Mouse (Mus musculus): ENCODE data around the gene Nol9. TPM values are rescaled to one million over a fixed set of nuclear protein-coding genes. Genes with fewer than 3 reads are reported as not detected.

Gene Nol9
- total and polyA plus RNA-seq, 3 experiments, result 34.2 to 63.5 (median 47.5) TPM

- ATAC-seq (ENCODE audit: extremely low read depth, insufficient number of reproducible peaks, low FRiP score, poor library complexity, severe bottlenecking) (no peak; the same call in 1 of the 2 replicates), DNase-seq (ENCODE audit: low spot score) (no peak)
- TF ChIP-seq GATA2 (IDR thresholded peaks at IDR 0.05; ENCODE audit: borderline replicate concordance, low read depth, low read length), result no peak
- no peak for TF ChIP-seq GATA1 (IDR thresholded peaks at IDR 0.05; ENCODE audit: borderline replicate concordance, low read length)
- TF ChIP-seq POLR2AphosphoS5 (IDR thresholded peaks at IDR 0.05; ENCODE audit: insufficient replicate concordance, low read depth, low read length), result no peak
- peaks cover 22% of the 10 kb centered on the region for H3K27me3 ChIP-seq (ENCODE audit: insufficient read depth, low read length)
- H3K4me1 ChIP-seq (ENCODE audit: insufficient read depth, low read depth, low read length), result peaks cover 39% of the 10 kb centered on the region
- H3K36me3 ChIP-seq (replicated peaks), result peaks cover 30% of the 10 kb centered on the region
- peak within 1 kb of the TSS; percentile 97 for H3K4me3 ChIP-seq (ENCODE audit: low read depth, low read length)
- H3K9me3 ChIP-seq (replicated peaks), result no peaks in the 10 kb centered on the region
Measured at GRCm38 (mm10) chr4:152038225-152038984, 716 bp upstream of the Nol9 start, which contains the start of gene Tas1r1. TSS of gene Tas1r1 (minus strand) at chr4:152038568.

GRCm38 (mm10) chr4:152039831-152040310 is 750 bp downstream of the Nol9 start:
- TF ChIP-seq TAL1 (conservative IDR thresholded peaks at IDR 0.05; ENCODE audit: low read depth, low read length) (no peak), GATA1 (IDR thresholded peaks at IDR 0.05; ENCODE audit: borderline replicate concordance, low read length) (no peak)
- H3K27me3 ChIP-seq (ENCODE audit: insufficient read depth, low read length), result peaks cover 8% of the 10 kb centered on the region
- peak overlapping the region; percentile 97 for H3K4me3 ChIP-seq (ENCODE audit: low read depth, low read length)
- ATAC-seq (ENCODE audit: extremely low read depth, insufficient number of reproducible peaks, low FRiP score, poor library complexity, severe bottlenecking), result no peak
- DNase-seq (ENCODE audit: low spot score), result peak; percentile 43
- H3K4me1 ChIP-seq (ENCODE audit: insufficient read depth, low read depth, low read length), result peaks cover 51% of the 10 kb centered on the region
- peaks cover 45% of the 10 kb centered on the region for H3K36me3 ChIP-seq (replicated peaks)
- no peaks in the 10 kb centered on the region for H3K9me3 ChIP-seq (replicated peaks)

DNA sequence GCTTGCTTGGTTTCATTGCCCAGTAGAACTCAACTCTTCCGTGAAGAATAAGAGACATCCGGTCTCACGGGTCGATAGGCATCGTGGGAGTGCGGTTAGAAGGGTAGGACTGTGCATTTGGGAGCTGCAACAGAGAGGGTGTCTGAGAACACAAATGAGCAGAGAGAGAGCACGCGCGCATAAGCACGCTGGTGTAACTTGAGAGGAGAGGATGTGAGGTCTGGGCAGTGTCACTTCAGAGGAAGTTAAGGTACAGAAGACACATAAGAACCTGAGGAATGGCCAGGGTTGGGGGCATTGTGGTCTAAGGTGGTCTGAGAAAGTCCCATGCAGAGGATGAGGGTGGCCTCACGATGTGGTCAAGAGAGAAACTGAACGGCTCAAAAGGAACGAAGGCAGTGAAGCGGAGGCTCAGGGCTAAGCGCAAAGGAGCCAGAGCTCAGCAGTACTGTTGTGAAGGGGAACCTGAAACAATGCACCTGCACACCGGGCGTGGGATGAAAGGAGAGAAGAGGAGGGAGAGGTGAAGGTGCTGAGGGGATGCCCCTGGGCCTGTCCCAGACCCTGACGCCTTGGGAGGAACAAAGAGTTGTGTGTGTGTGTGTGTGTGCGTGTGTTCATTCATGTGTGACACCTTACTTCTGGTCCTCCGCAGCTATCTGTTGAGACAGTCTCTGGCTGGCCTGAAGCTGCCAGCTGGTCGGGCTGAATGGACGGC is 3.0 kb downstream of the Nol9 start:
- peaks cover 56% of the 10 kb centered on the region for H3K4me1 ChIP-seq (ENCODE audit: insufficient read depth, low read depth, low read length)
- no peak for ATAC-seq (ENCODE audit: extremely low read depth, insufficient number of reproducible peaks, low FRiP score, poor library complexity, severe bottlenecking)
- peaks cover 66% of the 10 kb centered on the region for H3K36me3 ChIP-seq (replicated peaks)
- H3K9me3 ChIP-seq (replicated peaks), result no peaks in the 10 kb centered on the region
- H3K27me3 ChIP-seq (ENCODE audit: insufficient read depth, low read length), result peaks cover 5% of the 10 kb centered on the region; the same call in 1 of the 2 replicates
- no peak for DNase-seq (ENCODE audit: low spot score)
- no peak overlapping the region; the same call in 1 of the 2 replicates for H3K4me3 ChIP-seq (ENCODE audit: low read depth, low read length)
- TF ChIP-seq CTCF (IDR thresholded peaks at IDR 0.05; ENCODE audit: low read depth, low read length), result no peak
- TF ChIP-seq GATA2 (IDR thresholded peaks at IDR 0.05; ENCODE audit: borderline replicate concordance, low read depth, low read length), result no peak
- TF ChIP-seq GATA1 (IDR thresholded peaks at IDR 0.05; ENCODE audit: borderline replicate concordance, low read length), result no peak
- no peak for TF ChIP-seq POLR2AphosphoS5 (IDR thresholded peaks at IDR 0.05; ENCODE audit: insufficient replicate concordance, low read depth, low read length)
- TF ChIP-seq TAL1 (conservative IDR thresholded peaks at IDR 0.05; ENCODE audit: low read depth, low read length), result no peak

DNA sequence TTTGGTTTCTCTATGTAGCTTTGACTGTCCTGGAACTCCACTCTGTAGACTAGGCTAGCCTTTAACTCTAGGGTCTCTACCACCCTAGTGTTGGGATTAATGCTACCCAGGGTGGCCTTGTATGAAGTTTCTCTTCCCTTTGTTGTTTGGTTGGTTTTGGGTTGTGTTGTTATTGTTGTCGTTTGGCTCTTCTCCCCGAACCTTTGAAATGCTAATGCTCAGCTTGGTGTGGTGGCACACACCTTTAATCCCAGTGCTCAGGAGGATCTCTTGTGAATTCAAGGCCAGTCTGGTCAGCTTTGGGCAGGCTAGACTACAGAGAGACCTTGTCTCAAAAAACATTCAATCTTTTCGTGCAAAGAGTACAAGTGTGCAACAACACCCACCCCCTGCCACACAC is 4.0 kb downstream of the Nol9 start:
- Histone ChIP-seq H3K9me3 (replicated peaks) (no peaks in the 10 kb centered on the region), H3K4me1 (ENCODE audit: insufficient read depth, low read depth, low read length) (peaks cover 50% of the 10 kb centered on the region), H3K36me3 (replicated peaks) (peaks cover 77% of the 10 kb centered on the region), H3K27me3 (ENCODE audit: insufficient read depth, low read length) (peaks cover 2% of the 10 kb centered on the region; the same call in 1 of the 2 replicates), H3K4me3 (ENCODE audit: low read depth, low read length) (no peak overlapping the region)
- ATAC-seq (ENCODE audit: extremely low read depth, insufficient number of reproducible peaks, low FRiP score, poor library complexity, severe bottlenecking), result no peak
- no peak for DNase-seq (ENCODE audit: low spot score)
- TF ChIP-seq POLR2AphosphoS5 (IDR thresholded peaks at IDR 0.05; ENCODE audit: insufficient replicate concordance, low read depth, low read length) (no peak), TAL1 (conservative IDR thresholded peaks at IDR 0.05; ENCODE audit: low read depth, low read length) (no peak), GATA2 (IDR thresholded peaks at IDR 0.05; ENCODE audit: borderline replicate concordance, low read depth, low read length) (no peak), GATA1 (IDR thresholded peaks at IDR 0.05; ENCODE audit: borderline replicate concordance, low read length) (no peak), CTCF (IDR thresholded peaks at IDR 0.05; ENCODE audit: low read depth, low read length) (no peak)

- H3K4me3 ChIP-seq (ENCODE audit: low read depth, low read length), result no peak overlapping the region
- H3K27me3 ChIP-seq (ENCODE audit: insufficient read depth, low read length), result no peaks in the 10 kb centered on the region
- no peak for TF ChIP-seq GATA2 (IDR thresholded peaks at IDR 0.05; ENCODE audit: borderline replicate concordance, low read depth, low read length)
- no peak for TF ChIP-seq CTCF (IDR thresholded peaks at IDR 0.05; ENCODE audit: low read depth, low read length)
- no peak for TF ChIP-seq POLR2AphosphoS5 (IDR thresholded peaks at IDR 0.05; ENCODE audit: insufficient replicate concordance, low read depth, low read length)
- no peak for TF ChIP-seq GATA1 (IDR thresholded peaks at IDR 0.05; ENCODE audit: borderline replicate concordance, low read length)
- TF ChIP-seq TAL1 (conservative IDR thresholded peaks at IDR 0.05; ENCODE audit: low read depth, low read length), result no peak
- peaks cover 90% of the 10 kb centered on the region for H3K36me3 ChIP-seq (replicated peaks)
- H3K4me1 ChIP-seq (ENCODE audit: insufficient read depth, low read depth, low read length), result peaks cover 43% of the 10 kb centered on the region
- ATAC-seq (ENCODE audit: extremely low read depth, insufficient number of reproducible peaks, low FRiP score, poor library complexity, severe bottlenecking) (no peak), DNase-seq (ENCODE audit: low spot score) (no peak)
- no peaks in the 10 kb centered on the region for H3K9me3 ChIP-seq (replicated peaks)
Measured at GRCm38 (mm10) chr4:152044609-152045008, 5.5 kb downstream of the Nol9 start.

GRCm38 (mm10) chr4:152062390-152063110 is 23.4 kb downstream of the Nol9 start:
- TF ChIP-seq CTCF (IDR thresholded peaks at IDR 0.05; ENCODE audit: low read depth, low read length) (no peak), TAL1 (conservative IDR thresholded peaks at IDR 0.05; ENCODE audit: low read depth, low read length) (no peak), POLR2AphosphoS5 (IDR thresholded peaks at IDR 0.05; ENCODE audit: insufficient replicate concordance, low read depth, low read length) (0 out of 2 replicates have a peak, but pooled peaks have one; percentile 28), GATA2 (IDR thresholded peaks at IDR 0.05; ENCODE audit: borderline replicate concordance, low read depth, low read length) (no peak), GATA1 (IDR thresholded peaks at IDR 0.05; ENCODE audit: borderline replicate concordance, low read length) (no peak)
- peaks cover 57% of the 10 kb centered on the region for H3K36me3 ChIP-seq (replicated peaks)
- H3K27me3 ChIP-seq (ENCODE audit: insufficient read depth, low read length), result no peaks in the 10 kb centered on the region
- DNase-seq (ENCODE audit: low spot score) (no peak), ATAC-seq (ENCODE audit: extremely low read depth, insufficient number of reproducible peaks, low FRiP score, poor library complexity, severe bottlenecking) (no peak)
- peaks cover 12% of the 10 kb centered on the region for H3K4me1 ChIP-seq (ENCODE audit: insufficient read depth, low read depth, low read length)
- H3K9me3 ChIP-seq (replicated peaks), result no peaks in the 10 kb centered on the region
- no peak overlapping the region for H3K4me3 ChIP-seq (ENCODE audit: low read depth, low read length)
